Mouse (Mus musculus) liver, embryonic 16.5 days (tissue): Measurements from ENCODE around the gene Cdc73. TPM values are rescaled to one million over a fixed set of nuclear protein-coding genes. Genes with fewer than 3 reads are reported as not detected.

ENCODE experiments used
- ATAC-seq: fragments of 200-750 bp; cut with Nextera tagmentation; 2 replicates; pipeline ENCODE4 v1.8.0; 2017; ENCODE audit warnings: low read depth, mild to moderate bottlenecking, moderate number of reproducible peaks, moderate library complexity
- H3K27ac ChIP-seq: fragments of 300-500 bp; sonication (generic); 2 replicates; pipeline ENCODE4 v1.5.1; 2014; ENCODE audit warnings: mild to moderate bottlenecking, low read length
- H3K27me3 ChIP-seq: fragments of 300-500 bp; sonication (generic); 2 replicates; pipeline ENCODE4 v1.6.1; 2014; ENCODE audit warnings: low read depth, low read length, mixed read lengths; ENCODE audit not compliant: control insufficient read depth, insufficient read depth
- H3K36me3 ChIP-seq: fragments of 300-500 bp; sonication (generic); 2 replicates; pipeline ENCODE4 v1.6.1; 2014; ENCODE audit warnings: mild to moderate bottlenecking; ENCODE audit not compliant: control insufficient read depth, insufficient read depth
- H3K4me1 ChIP-seq: fragments of 300-500 bp; sonication (generic); 2 replicates; pipeline ENCODE4 v1.6.1; 2014; ENCODE audit warnings: low read depth, low read length, mixed read lengths; ENCODE audit not compliant: control insufficient read depth
- H3K4me2 ChIP-seq: fragments of 300-500 bp; sonication (generic); 2 replicates; pipeline ENCODE4 v1.6.1; 2014; ENCODE audit warnings: low read depth, low read length, mixed read lengths
- H3K4me3 ChIP-seq: fragments of 300-500 bp; sonication (generic); 2 replicates; pipeline ENCODE4 v1.5.1; 2014; ENCODE audit warnings: low read depth, mild to moderate bottlenecking, low read length
- H3K9ac ChIP-seq: fragments of 300-500 bp; sonication (generic); 2 replicates; pipeline ENCODE4 v1.6.1; 2014; ENCODE audit warnings: low read depth, low read length
- H3K9me3 ChIP-seq: fragments of 300-500 bp; sonication (generic); replicated peaks from 2 replicates; pipeline ENCODE4 v1.6.1; 2016; ENCODE audit warnings: low read length; ENCODE audit not compliant: control insufficient read depth
- WGBS: fragments of 180-500 bp; shearing (Covaris S2); extraction: QIAGEN DNeasy Blood & Tissue Kit; methylation state at CpG from one replicate; pipeline ENCODE4 v1.1.7; 2014; ENCODE audit not compliant: insufficient replicate concordance; 5-methylcytosine and 5-hydroxymethylcytosine counted together
- polyA plus RNA-seq: library from polyadenylated mRNA; unstranded; fragments of >200 nt; fragmentation: Nextera tagmentation; extraction: Ambion mirVana; gene quantifications from 2 replicates; pipeline ENCODE4 v1.2.1, GENCODE M21; 2015

Gene Cdc73
- polyA plus RNA-seq, 1 experiment from 2014 or later: 4.7 TPM

GRCm38 (mm10) chr1:143619760-143620159 is 82.9 kb downstream of the Cdc73 start:
- WGBS: 76% methylated on average over 2 of the region's 2 CpGs
- ATAC-seq: no peak
- Histone ChIP-seq H3K27me3 (no peaks in the 10 kb centered on the region), H3K27ac (no peak overlapping the region), H3K9me3 (no peaks in the 10 kb centered on the region), H3K4me3 (no peak overlapping the region), H3K36me3 (peaks cover 3% of the 10 kb centered on the region), H3K4me1 (no peaks in the 10 kb centered on the region), H3K4me2 (no peak overlapping the region), H3K9ac (no peak overlapping the region)

GRCm38 (mm10) chr1:143612901-143613300 is 89.8 kb downstream of the Cdc73 start:
- no peak for ATAC-seq
- 70% methylated on average over 2 of the region's 2 CpGs for WGBS

GRCm38 (mm10) chr1:143608911-143609310 is 93.8 kb downstream of the Cdc73 start:
- H3K9me3 ChIP-seq: no peaks in the 10 kb centered on the region
- H3K36me3 ChIP-seq: peaks cover 8% of the 10 kb centered on the region
- H3K27ac ChIP-seq: no peak overlapping the region
- H3K4me3 ChIP-seq: no peak overlapping the region
- no peak overlapping the region for H3K9ac ChIP-seq
- no peaks in the 10 kb centered on the region for H3K4me1 ChIP-seq
- WGBS: 65% methylated on average over 2 of the region's 2 CpGs
- H3K27me3 ChIP-seq: no peaks in the 10 kb centered on the region
- ATAC-seq: no peak
- no peak overlapping the region for H3K4me2 ChIP-seq

More at GRCm38 (mm10) chr1:143612901-143613300, 89.8 kb downstream of the Cdc73 start:
- no peaks in the 10 kb centered on the region for H3K4me1 ChIP-seq
- no peak overlapping the region for H3K9ac ChIP-seq
- H3K27ac ChIP-seq: no peak overlapping the region
- no peaks in the 10 kb centered on the region for H3K27me3 ChIP-seq
- H3K4me2 ChIP-seq: no peak overlapping the region
- H3K9me3 ChIP-seq: no peaks in the 10 kb centered on the region
- no peak overlapping the region for H3K4me3 ChIP-seq
- peaks cover 9% of the 10 kb centered on the region for H3K36me3 ChIP-seq

GRCm38 (mm10) chr1:143596864-143597263 is 105.8 kb downstream of the Cdc73 start:
- 64% methylated on average over 2 of the region's 2 CpGs for WGBS
- no peaks in the 10 kb centered on the region for H3K27me3 ChIP-seq
- no peak overlapping the region for H3K4me2 ChIP-seq
- no peak for ATAC-seq
- H3K27ac ChIP-seq: no peak overlapping the region
- no peaks in the 10 kb centered on the region for H3K36me3 ChIP-seq
- H3K9me3 ChIP-seq: no peaks in the 10 kb centered on the region
- no peak overlapping the region for H3K9ac ChIP-seq
- no peaks in the 10 kb centered on the region for H3K4me1 ChIP-seq
- no peak overlapping the region for H3K4me3 ChIP-seq

GRCm38 (mm10) chr1:143576824-143577543 is 125.7 kb downstream of the Cdc73 start:
- Histone ChIP-seq H3K4me2 (no peak overlapping the region), H3K27me3 (no peaks in the 10 kb centered on the region), H3K4me3 (no peak overlapping the region), H3K9me3 (no peaks in the 10 kb centered on the region), H3K9ac (no peak overlapping the region), H3K27ac (no peak overlapping the region), H3K36me3 (no peaks in the 10 kb centered on the region), H3K4me1 (no peaks in the 10 kb centered on the region)
- 62% methylated on average over 10 of the region's 10 CpGs for WGBS
- no peak for ATAC-seq

GRCm38 (mm10) chr1:143558235-143558634 is 144.5 kb downstream of the Cdc73 start:
- H3K9me3 ChIP-seq: no peaks in the 10 kb centered on the region
- no peaks in the 10 kb centered on the region for H3K36me3 ChIP-seq
- H3K4me1 ChIP-seq: no peaks in the 10 kb centered on the region
- 53% methylated on average over 1 of the region's 1 CpGs for WGBS
- H3K4me3 ChIP-seq: no peak overlapping the region
- H3K9ac ChIP-seq: no peak overlapping the region
- no peak overlapping the region for H3K4me2 ChIP-seq
- no peaks in the 10 kb centered on the region for H3K27me3 ChIP-seq
- ATAC-seq: no peak
- H3K27ac ChIP-seq: no peak overlapping the region

- Histone ChIP-seq H3K27me3 (no peaks in the 10 kb centered on the region), H3K4me1 (no peaks in the 10 kb centered on the region), H3K4me3 (no peak overlapping the region), H3K9me3 (no peaks in the 10 kb centered on the region), H3K4me2 (no peak overlapping the region), H3K9ac (no peak overlapping the region), H3K36me3 (no peaks in the 10 kb centered on the region), H3K27ac (no peak overlapping the region)
- 24% methylated on average over 1 of the region's 1 CpGs for WGBS
- no peak for ATAC-seq
These were observed 147.2 kb downstream of the Cdc73 start for GRCm38 (mm10) chr1:143555533-143555932.

- WGBS: 16% methylated on average over 2 of the region's 2 CpGs
- no peak overlapping the region for H3K4me3 ChIP-seq
- ATAC-seq: no peak
These were observed 148.1 kb downstream of the Cdc73 start for GRCm38 (mm10) chr1:143554621-143555020.

More at GRCm38 (mm10) chr1:143554621-143555020, 148.1 kb downstream of the Cdc73 start:
- Histone ChIP-seq H3K27me3 (no peaks in the 10 kb centered on the region), H3K9me3 (no peaks in the 10 kb centered on the region), H3K27ac (no peak overlapping the region), H3K9ac (no peak overlapping the region), H3K4me1 (no peaks in the 10 kb centered on the region), H3K36me3 (no peaks in the 10 kb centered on the region), H3K4me2 (no peak overlapping the region)
